Mouse (Mus musculus): ENCODE data around the gene Nrcam. TPM values are rescaled to one million over a fixed set of nuclear protein-coding genes. Genes with fewer than 3 reads are reported as not detected.
A peak's percentile ranks its signal among the peaks of the same experiment; 100 is the strongest.
"Not testable (repeated sequence)": the region's sequence is repeated elsewhere in the genome, so short reads cannot be mapped to it uniquely, and the experiment has no call there.

Gene Nrcam
- total RNA-seq (2021): 10 to 100 TPM; 13.4 to 16.9 TPM
- long read RNA-seq, experiment 1, partial matches to known transcripts: 0 of 1 reads
- long read RNA-seq, experiment 1, other reads (novel, unspliced or antisense): 1 of 1 reads
- long read RNA-seq, experiment 2, partial matches to known transcripts: 3 of 6 reads
- long read RNA-seq, experiment 2, other reads (novel, unspliced or antisense): 3 of 6 reads

- peak; percentile 11 to 14 for DNase-seq (ENCODE audit: low spot score in 2 of 2)
Measured at GRCm38 (mm10) chr12:44328381-44329315, at the start of gene Nrcam. Nrcam (plus strand) TSS chr12:44328885.

GRCm38 (mm10) chr12:44280147-44280546 is 48.5 kb upstream of the Nrcam start:
- not testable (repeated sequence) for DNase-seq (ENCODE audit: low spot score in 2 of 2)

GRCm38 (mm10) chr12:44281534-44281933 is 47.2 kb upstream of the Nrcam start:
- DNase-seq (ENCODE audit: low spot score in 2 of 2): no peak

DNA sequence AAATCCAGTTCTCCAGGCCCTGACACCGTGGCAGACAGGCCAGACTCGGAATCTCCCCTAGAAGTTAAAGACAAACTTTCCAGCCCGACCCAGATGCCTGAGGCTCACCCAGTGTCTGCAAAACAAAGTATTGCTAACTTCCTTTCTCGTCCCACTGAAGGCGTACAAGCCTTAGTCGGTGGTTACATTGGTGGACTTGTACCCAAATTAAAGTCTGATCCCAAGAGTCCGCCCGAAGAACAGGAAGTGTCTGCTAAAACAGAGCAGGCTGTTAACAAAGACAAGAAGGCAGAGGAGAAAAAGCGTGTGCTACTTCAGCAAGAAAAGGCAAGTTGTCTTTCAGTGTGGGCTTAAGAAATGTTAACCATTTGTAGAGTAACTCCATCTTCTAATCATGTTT is 45.3 kb upstream of the Nrcam start:
- DNase-seq (ENCODE audit: low spot score in 2 of 2): no peak

DNA sequence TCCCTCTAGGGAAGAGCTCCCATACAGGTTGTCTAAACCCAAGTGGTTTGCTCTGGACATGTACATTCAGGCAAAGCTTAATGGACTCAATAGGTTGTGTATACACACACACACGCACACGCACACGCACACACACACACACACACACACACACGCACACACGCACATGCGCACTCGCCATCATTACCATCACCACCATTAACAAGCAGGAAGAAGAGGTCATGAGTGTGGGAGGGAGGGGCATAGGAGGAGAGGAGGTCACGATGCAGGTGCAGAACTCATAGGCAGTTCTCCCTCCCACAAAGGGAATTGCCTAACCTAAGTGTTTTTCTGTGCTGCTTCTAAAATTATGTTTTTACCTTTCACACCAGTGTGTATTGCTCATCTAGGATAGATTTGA is 41.7 kb upstream of the Nrcam start:
- no peak for DNase-seq (ENCODE audit: low spot score in 2 of 2)

- no peak for DNase-seq (ENCODE audit: low spot score in 2 of 2)
Measured at GRCm38 (mm10) chr12:44292281-44292680, 36.4 kb upstream of the Nrcam start.

DNA sequence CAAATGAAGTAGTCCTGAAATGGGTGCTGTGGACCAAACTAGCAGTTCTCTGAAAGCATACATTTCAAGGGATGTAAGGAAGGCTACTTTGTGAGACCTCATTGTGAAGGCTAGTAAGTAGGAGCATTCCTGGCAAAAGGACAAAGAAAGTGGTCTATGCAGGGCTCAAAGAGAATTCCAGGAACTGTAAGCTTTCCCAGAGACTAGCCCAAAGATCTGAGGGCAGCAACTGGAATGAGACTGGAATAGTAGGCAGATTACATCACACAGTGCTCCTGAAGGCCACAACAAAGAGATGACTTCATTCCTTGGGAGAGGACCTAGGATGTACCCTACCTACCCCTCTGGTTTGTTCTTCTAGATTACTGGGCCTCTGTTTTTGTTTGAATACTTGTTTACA is 27.9 kb upstream of the Nrcam start:
- DNase-seq (ENCODE audit: low spot score in 2 of 2): no peak

- no peak for DNase-seq (ENCODE audit: low spot score in 2 of 2)
Measured at GRCm38 (mm10) chr12:44304012-44304411, 24.7 kb upstream of the Nrcam start.

DNA sequence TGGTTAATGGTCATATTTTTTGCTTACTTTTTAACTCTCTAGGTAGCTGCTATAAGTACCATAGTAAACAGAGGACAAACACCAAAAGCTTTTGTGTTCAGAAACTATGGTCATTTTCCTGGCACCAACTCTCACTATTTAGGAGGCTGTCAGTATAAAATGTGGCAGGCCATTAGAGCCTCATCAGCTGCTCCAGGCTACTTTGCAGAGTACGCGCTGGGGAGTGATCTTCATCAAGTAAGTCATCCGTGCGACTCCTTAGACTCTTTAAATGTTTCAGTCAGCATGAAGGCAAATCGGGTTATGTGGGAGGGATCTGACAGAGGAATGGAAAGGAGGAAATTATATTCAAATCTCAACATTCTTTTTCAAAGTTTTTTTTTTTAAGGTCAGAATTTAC is 23.8 kb upstream of the Nrcam start:
- DNase-seq (ENCODE audit: low spot score in 2 of 2): no peak

GRCm38 (mm10) chr12:44308221-44308620 is 20.5 kb upstream of the Nrcam start:
- DNase-seq (ENCODE audit: low spot score in 2 of 2): no peak

DNA sequence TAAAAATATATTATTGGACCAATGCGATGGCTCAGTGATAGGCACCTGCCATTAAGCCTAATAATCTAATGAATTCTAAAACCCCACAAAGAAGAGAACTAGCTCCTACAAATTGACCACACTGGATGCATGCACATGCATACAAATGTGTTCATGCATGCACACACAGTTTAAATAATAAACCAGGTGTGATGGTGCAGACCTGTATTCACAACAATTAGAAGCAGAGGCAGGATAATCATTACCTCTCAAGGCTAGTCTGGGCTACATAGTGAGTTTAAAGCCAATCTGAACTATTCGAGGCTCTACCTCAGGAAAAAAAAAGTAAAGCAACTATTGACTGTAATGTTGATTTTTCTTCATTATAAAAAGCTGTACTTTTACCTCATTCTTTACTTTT is 13.5 kb upstream of the Nrcam start:
- no peak for DNase-seq (ENCODE audit: low spot score in 2 of 2)

- no peak for DNase-seq (ENCODE audit: low spot score in 2 of 2)
Measured at GRCm38 (mm10) chr12:44325091-44325490, 3.6 kb upstream of the Nrcam start.

DNA sequence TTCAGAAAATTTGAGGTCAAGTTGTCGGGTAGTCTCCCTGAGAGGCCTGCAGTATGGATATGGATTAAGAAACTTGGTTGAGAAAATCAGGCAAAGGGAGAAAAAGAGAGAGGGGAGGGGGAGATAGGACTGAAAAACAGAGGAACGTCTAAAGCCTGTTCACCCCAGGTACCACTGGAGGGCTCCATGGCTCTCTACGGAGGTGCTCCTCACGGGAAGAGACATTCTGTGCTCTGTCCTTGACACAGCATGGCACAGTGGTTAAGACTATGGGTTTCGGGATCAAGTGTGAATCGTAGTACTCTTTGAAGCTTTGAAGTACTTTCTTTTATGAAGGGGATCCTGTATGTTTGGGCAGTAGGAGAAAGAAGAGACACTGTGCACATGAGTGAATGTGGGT is 1.2 kb upstream of the Nrcam start:
- DNase-seq (ENCODE audit: low spot score in 2 of 2): no peak

DNA sequence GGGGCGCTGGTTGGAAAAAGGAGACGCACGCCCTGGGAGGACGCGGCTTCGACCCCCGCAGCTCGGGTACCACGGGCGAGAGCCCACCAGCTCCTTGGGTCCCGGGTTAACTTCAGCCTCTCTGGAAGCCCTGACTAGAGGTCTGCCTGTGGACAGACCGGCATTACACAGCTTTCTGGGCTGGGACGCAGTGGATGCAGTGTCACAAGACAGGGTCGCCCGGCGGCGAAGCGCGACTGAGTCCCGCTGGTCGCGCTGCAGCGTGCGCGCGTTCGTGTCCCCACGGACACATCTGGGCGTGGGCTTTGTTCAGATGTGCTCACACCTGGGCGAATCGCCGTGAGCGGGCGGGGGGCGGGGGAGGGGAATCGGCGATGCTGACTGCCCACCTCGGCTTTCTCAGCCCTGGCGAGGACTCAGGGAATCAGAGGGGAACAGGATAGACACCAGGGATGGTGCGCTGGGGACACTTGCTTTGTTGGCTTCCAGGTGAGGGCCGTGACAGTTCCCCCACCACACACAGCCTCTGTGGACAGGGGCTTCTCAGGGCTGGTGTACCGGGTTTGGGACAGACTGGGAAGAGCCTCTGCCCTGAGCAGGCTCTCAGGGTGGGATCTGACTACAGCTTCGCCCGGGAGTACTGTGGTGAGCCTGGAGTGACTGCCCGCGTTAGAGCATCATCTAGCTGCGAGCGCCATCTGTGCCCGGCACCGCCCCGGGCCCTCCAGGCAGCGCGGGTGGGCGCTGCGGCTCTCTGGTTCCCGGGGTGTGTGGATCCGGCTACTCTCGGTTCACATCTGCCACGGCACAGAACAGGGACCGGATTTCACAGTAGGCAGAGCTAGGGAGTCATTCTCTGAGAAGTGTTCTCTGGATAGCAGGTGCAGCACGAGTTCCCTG is 881 bp downstream of the Nrcam start:
- DNase-seq (ENCODE audit: low spot score in 2 of 2): peak in 1 of 2 experiments; percentile 3

- DNase-seq (ENCODE audit: low spot score in 2 of 2): no peak
Measured at GRCm38 (mm10) chr12:44330216-44330719, 1.6 kb downstream of the Nrcam start.

- DNase-seq (ENCODE audit: low spot score in 2 of 2): no peak
Measured at GRCm38 (mm10) chr12:44337136-44337640, 8.5 kb downstream of the Nrcam start.

DNA sequence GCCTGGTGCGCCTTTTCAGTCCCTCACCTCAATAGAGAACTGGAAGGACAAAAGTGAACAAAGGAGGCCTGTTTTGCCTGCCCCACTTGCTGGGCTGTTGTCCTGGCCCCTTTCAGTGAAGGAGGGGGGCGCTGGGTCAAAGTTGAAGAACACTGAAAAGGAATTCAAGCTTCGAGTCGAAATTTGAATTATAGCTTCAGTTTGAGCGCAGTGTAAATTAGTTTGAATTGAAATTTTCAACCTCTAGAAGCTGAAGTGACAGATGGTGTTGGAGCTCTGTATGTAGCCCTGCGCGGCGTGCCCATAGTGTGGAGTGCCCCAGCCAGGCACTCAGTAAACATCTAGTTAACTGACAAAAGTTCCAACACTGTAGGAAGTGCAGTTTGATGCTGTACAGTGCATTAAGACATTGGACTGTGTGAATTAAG is 9.5 kb downstream of the Nrcam start:
- no peak for DNase-seq (ENCODE audit: low spot score in 2 of 2)

DNA sequence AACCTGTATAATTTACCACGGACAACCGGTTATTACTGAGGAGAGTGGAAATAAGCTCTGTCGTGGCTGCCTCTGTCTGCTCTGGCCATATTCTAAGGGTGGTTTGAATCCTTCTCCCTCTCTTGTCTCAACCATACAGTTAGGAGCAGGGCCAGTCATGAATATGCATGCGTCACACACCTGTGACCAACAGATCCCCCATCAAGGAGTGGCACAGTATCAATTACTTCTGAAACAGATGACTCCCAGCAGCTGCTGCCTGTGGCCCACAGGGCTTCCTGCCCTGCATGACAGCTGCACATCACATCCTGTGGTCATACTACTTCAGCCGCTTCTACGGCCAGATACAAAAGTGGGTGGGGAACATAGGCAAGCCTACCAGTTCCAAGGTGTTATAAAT is 15.4 kb downstream of the Nrcam start:
- no peak for DNase-seq (ENCODE audit: low spot score in 2 of 2)

- no peak for DNase-seq (ENCODE audit: low spot score in 2 of 2)
Measured at GRCm38 (mm10) chr12:44345251-44345650, 16.6 kb downstream of the Nrcam start.

DNA sequence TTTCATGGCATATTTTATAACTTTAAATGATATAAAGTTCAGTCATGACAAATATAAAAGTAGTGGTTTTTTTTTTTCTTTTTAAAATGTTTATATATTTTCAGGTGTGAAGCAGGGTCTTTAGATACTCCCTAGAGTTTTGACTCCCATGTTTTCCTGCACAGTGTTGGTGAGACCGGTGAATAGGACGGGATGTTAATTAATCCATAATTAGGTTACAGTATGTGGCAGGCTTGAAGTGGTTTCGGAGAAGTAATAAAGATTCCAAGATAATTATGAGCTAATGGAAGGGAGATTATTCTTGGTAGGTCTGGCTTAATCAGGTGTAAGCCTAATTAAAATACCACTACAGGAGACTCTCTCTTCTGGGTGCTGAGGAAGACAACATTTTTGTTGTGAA is 17.5 kb downstream of the Nrcam start:
- DNase-seq (ENCODE audit: low spot score in 2 of 2): no peak

- DNase-seq (ENCODE audit: low spot score in 2 of 2): no peak
Measured at GRCm38 (mm10) chr12:44355116-44355515, 26.4 kb downstream of the Nrcam start.

Data from adrenal gland, postnatal 4 days (tissue).